Mouse (Mus musculus) olfactory bulb, adult 2 months (tissue): ENCODE data around the gene Tmem202. TPM values are rescaled to one million over a fixed set of nuclear protein-coding genes. Genes with fewer than 3 reads are reported as not detected.

Experiments used
- H3K27ac ChIP-seq: fragments of 200-500 bp; 2 replicates; pipeline ENCODE4 v1.5.1; 2012; ENCODE audit warnings: low read depth, low read length; ENCODE audit not compliant: insufficient read depth
- H3K4me1 ChIP-seq: fragments of 200-500 bp; 2 replicates; pipeline ENCODE4 v1.6.1; 2012; ENCODE audit warnings: low read length; ENCODE audit not compliant: control insufficient read depth, insufficient read depth
- H3K4me3 ChIP-seq: fragments of 200-500 bp; 2 replicates; pipeline ENCODE4 v1.5.1; 2012; ENCODE audit warnings: mild to moderate bottlenecking, low read depth, low read length, moderate library complexity; ENCODE audit not compliant: insufficient read depth
- CTCF ChIP-seq: fragments of 200-500 bp; IDR thresholded peaks from 2 replicates; pipeline ENCODE4 v1.5.1; 2012; ENCODE audit warnings: low read depth, mild to moderate bottlenecking, low read length, moderate library complexity; ENCODE audit not compliant: insufficient read depth
- POLR2A ChIP-seq: fragments of 200-500 bp; IDR thresholded peaks from 2 replicates; pipeline ENCODE4 v1.6.1; 2012; ENCODE audit warnings: mild to moderate bottlenecking, low read depth, low read length, moderate library complexity; ENCODE audit not compliant: insufficient read depth
- WGBS: fragments of 180-500 bp; shearing (Covaris S2); methylation state at CpG from one replicate; pipeline ENCODE4 v1.1.7; 2018; 5-methylcytosine and 5-hydroxymethylcytosine counted together
- polyA plus RNA-seq: library from polyadenylated mRNA; stranded (reverse); fragments of >200 nt; gene quantifications from 2 replicates; pipeline ENCODE4 v1.2.4, GENCODE M21; 2012; ENCODE audit warnings: low replicate concordance; ENCODE audit not compliant: missing spikeins, insufficient read depth, insufficient read length

Gene Tmem202
- polyA plus RNA-seq, 1 experiment = not detected

GRCm38 (mm10) chr9:59542766-59543324, 3.2 kb upstream of the Tmem202 start:
- peaks cover 10% of the 10 kb centered on the region for H3K4me1 ChIP-seq
- H3K27ac ChIP-seq = no peak overlapping the region
- H3K4me3 ChIP-seq = no peak overlapping the region
- no peak for TF ChIP-seq CTCF
- TF ChIP-seq POLR2A = no peak

GRCm38 (mm10) chr9:59541617-59542016, 2.0 kb upstream of the Tmem202 start:
- Histone ChIP-seq H3K4me1 (peaks cover 11% of the 10 kb centered on the region), H3K27ac (no peak overlapping the region), H3K4me3 (no peak overlapping the region)
- TF ChIP-seq CTCF = no peak
- TF ChIP-seq POLR2A = no peak
- WGBS = 90% methylated on average over 6 of the region's 6 CpGs

- 78% methylated on average over 3 of the region's 3 CpGs for WGBS
These were observed 2.0 kb downstream of the Tmem202 start for GRCm38 (mm10) chr9:59537651-59538050.

DNA sequence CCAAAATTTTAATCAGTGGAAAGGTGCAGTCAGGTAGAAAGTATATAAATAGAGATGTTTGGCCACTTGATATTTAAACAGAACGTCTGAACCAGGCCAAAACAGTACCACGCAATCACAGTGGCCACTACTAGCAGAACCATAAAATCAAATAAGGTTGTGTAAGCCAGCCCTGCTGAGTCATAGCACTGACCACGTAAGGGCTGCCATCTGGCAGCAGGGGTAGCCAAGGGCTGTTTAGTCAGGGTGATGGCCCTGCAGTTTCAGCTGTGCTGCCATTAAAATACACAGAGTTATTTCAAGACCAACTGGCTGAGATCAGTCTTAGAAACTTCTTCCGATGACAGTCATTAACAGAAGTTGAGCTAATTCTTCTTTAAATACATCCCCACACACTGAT, 5.8 kb downstream of the Tmem202 start:
- TF ChIP-seq POLR2A = no peak
- TF ChIP-seq CTCF = no peak
- Histone ChIP-seq H3K27ac (no peak overlapping the region), H3K4me1 (0 out of 2 replicates have a peak, but pooled peaks cover 2% of the 10 kb centered on the region), H3K4me3 (no peak overlapping the region)
- 58% methylated on average over 4 of the region's 4 CpGs for WGBS

More at GRCm38 (mm10) chr9:59537651-59538050, 2.0 kb downstream of the Tmem202 start:
- Histone ChIP-seq H3K27ac (no peak overlapping the region), H3K4me1 (peaks cover 6% of the 10 kb centered on the region), H3K4me3 (no peak overlapping the region)
- TF ChIP-seq POLR2A (no peak), CTCF (no peak)

DNA sequence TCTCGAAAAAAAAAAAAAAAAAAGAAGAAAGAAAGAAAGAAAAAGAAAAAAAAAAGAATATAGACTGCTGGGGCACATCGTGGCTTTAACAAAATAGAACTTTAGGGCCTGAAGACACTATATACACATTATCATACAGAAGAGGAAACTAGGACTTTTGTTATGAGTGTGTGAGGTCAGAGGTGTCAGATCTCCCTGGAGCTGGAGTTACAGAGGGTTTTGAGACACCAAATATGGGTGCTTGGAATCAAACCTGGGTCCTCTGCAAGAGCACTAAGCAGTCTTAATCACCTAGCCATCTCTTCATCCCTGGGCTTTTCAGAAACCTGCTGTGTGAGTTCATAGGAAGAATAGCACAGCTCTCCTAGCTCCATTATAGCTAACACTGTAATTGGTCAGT, 6.2 kb downstream of the Tmem202 start:
- H3K4me3 ChIP-seq = no peak overlapping the region
- 0 out of 2 replicates have a peak, but pooled peaks cover 2% of the 10 kb centered on the region for H3K4me1 ChIP-seq
- TF ChIP-seq CTCF (no peak), POLR2A (no peak)
- no peak overlapping the region for H3K27ac ChIP-seq
- 76% methylated on average over 2 of the region's 2 CpGs for WGBS

GRCm38 (mm10) chr9:59531645-59532044, 8.0 kb downstream of the Tmem202 start:
- TF ChIP-seq POLR2A = no peak
- 41% methylated on average over 5 of the region's 5 CpGs for WGBS

GRCm38 (mm10) chr9:59528274-59528673, 11.4 kb downstream of the Tmem202 start:
- WGBS = 97% methylated on average over 2 of the region's 2 CpGs
- no peak overlapping the region for H3K4me3 ChIP-seq
- H3K27ac ChIP-seq = no peak overlapping the region
- H3K4me1 ChIP-seq = no peaks in the 10 kb centered on the region
- TF ChIP-seq POLR2A (no peak), CTCF (no peak)

More at GRCm38 (mm10) chr9:59531645-59532044, 8.0 kb downstream of the Tmem202 start:
- no peak overlapping the region for H3K27ac ChIP-seq
- H3K4me1 ChIP-seq = 0 out of 2 replicates have a peak, but pooled peaks cover under 1% of the 10 kb centered on the region
- H3K4me3 ChIP-seq = no peak overlapping the region

- 87% methylated on average over 3 of the region's 3 CpGs for WGBS
- H3K27ac ChIP-seq = no peak overlapping the region
- TF ChIP-seq CTCF (no peak), POLR2A (no peak)
- no peaks in the 10 kb centered on the region for H3K4me1 ChIP-seq
- no peak overlapping the region for H3K4me3 ChIP-seq
These were observed 12.1 kb downstream of the Tmem202 start for GRCm38 (mm10) chr9:59527580-59527979.

DNA sequence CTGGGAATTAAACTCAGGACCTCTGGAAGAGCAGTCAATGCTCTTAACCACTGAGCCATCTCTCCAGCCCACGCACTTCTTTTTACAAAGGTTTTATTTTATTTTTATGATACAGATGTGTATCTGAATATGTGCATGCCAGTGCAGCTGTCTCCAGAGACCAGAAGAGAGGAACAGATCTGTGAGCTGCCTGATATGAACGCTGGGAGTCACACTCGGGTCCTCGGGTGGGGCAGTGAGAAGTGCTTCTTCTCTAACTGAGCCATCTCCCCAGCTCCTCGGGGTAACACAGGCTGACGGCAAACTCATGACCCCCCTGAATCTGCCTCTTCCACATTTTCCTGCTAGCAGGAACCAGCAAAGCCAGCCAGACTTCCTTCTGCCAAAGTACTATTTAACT, 12.9 kb downstream of the Tmem202 start:
- H3K4me3 ChIP-seq = no peak overlapping the region
- WGBS = 85% methylated on average over 6 of the region's 6 CpGs
- no peaks in the 10 kb centered on the region for H3K4me1 ChIP-seq
- no peak overlapping the region for H3K27ac ChIP-seq
- TF ChIP-seq POLR2A (no peak), CTCF (no peak)

- no peak overlapping the region for H3K4me3 ChIP-seq
- TF ChIP-seq CTCF (no peak), POLR2A (no peak)
- H3K27ac ChIP-seq = no peak overlapping the region
- WGBS = 76% methylated on average over 4 of the region's 4 CpGs
- H3K4me1 ChIP-seq = no peaks in the 10 kb centered on the region
These were observed 16.7 kb downstream of the Tmem202 start for GRCm38 (mm10) chr9:59522906-59523305.
